Mouse (Mus musculus): ENCODE data around the gene Slc45a2. TPM values are rescaled to one million over a fixed set of nuclear protein-coding genes. Genes with fewer than 3 reads are reported as not detected.
"Not testable (repeated sequence)": the region's sequence is repeated elsewhere in the genome, so short reads cannot be mapped to it uniquely, and the experiment has no call there.

Gene Slc45a2
- polyA plus RNA-seq, 1 experiment from 2014 or later, result not detected

DNA sequence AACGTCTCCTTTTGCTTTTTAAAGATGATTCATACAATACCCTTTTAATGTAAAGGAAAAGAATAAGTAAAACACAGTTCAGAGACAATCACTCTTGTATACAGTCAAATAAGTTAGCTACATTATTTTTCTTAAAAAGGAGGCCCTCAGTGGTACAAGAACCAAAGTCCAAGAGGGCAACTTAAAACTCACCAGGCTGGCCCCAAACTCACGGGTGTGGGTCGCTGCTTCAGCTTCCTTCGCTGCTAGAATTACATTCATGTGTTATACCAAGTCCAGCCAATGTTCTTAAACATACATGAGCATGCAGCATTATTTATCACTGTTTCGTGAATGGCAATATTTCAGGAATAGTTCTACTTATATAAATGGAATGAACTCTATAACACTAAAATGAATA, 29.7 kb upstream of the Slc45a2 start:
- no peaks in the 10 kb centered on the region for H3K27me3 ChIP-seq
- H3K4me3 ChIP-seq, result no peak overlapping the region
- 88% methylated on average over 5 of the region's 5 CpGs for WGBS
- no peaks in the 10 kb centered on the region for H3K9me3 ChIP-seq
- no peaks in the 10 kb centered on the region for H3K4me1 ChIP-seq (replicated peaks)
- H3K9ac ChIP-seq, result no peak overlapping the region
- no peak overlapping the region for H3K4me2 ChIP-seq
- ATAC-seq (ENCODE audit: low read depth), result no peak
- H3K36me3 ChIP-seq, result no peaks in the 10 kb centered on the region
- no peak overlapping the region for H3K27ac ChIP-seq (replicated peaks)

DNA sequence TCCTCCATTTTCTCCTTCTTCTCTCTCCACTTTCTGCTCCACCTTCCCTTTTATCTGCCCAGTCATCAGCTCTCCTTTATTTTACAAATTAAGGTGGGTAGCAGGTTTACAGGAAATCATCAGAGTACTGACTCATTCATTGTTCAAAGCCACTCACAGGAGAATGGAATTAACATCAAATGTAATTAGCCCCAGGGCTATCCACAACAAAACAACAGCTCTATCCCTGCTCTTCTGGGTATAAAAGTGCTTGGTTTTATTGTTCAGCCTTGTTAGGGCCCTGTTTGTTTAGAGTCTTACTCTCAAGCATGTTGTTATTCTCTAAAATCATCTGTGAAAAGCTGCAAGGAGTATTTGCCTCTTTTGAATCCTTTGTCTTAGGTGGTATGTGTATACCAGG, 23.4 kb upstream of the Slc45a2 start:
- Histone ChIP-seq H3K9me3 (no peaks in the 10 kb centered on the region), H3K36me3 (no peaks in the 10 kb centered on the region), H3K4me1 (replicated peaks) (peaks cover 9% of the 10 kb centered on the region), H3K27ac (replicated peaks) (no peak overlapping the region), H3K4me3 (no peak overlapping the region), H3K27me3 (no peaks in the 10 kb centered on the region), H3K9ac (no peak overlapping the region), H3K4me2 (no peak overlapping the region)
- ATAC-seq (ENCODE audit: low read depth), result no peak

DNA sequence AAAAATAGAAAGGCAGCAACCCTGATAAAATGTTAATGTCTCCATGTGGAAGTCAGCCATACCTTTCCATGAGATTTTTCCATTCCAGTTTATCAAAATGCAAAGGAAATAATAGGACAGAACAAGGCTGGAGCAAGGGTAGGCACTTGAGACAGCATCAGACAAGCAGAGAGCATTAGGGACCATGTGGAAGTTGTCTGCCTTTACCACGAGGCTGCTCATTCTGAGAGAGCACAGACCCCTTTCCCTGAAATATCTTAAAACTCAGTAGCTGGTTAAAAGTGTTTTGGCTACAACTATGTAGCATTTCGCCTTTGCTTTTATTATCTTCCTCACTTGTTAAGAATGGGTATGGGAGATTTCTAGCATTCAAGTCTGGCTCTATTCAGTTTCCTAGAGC, 19.8 kb upstream of the Slc45a2 start:
- Histone ChIP-seq H3K4me3 (0 out of 2 replicates have a peak overlapping the region, but pooled peaks have one; percentile 69), H3K27me3 (no peaks in the 10 kb centered on the region), H3K36me3 (no peaks in the 10 kb centered on the region), H3K27ac (replicated peaks) (no peak overlapping the region), H3K9me3 (no peaks in the 10 kb centered on the region), H3K4me2 (peak overlapping the region; percentile 63), H3K4me1 (replicated peaks) (peaks cover 18% of the 10 kb centered on the region), H3K9ac (no peak overlapping the region)
- no peak for ATAC-seq (ENCODE audit: low read depth)
- 62% methylated on average over 2 of the region's 2 CpGs for WGBS

DNA sequence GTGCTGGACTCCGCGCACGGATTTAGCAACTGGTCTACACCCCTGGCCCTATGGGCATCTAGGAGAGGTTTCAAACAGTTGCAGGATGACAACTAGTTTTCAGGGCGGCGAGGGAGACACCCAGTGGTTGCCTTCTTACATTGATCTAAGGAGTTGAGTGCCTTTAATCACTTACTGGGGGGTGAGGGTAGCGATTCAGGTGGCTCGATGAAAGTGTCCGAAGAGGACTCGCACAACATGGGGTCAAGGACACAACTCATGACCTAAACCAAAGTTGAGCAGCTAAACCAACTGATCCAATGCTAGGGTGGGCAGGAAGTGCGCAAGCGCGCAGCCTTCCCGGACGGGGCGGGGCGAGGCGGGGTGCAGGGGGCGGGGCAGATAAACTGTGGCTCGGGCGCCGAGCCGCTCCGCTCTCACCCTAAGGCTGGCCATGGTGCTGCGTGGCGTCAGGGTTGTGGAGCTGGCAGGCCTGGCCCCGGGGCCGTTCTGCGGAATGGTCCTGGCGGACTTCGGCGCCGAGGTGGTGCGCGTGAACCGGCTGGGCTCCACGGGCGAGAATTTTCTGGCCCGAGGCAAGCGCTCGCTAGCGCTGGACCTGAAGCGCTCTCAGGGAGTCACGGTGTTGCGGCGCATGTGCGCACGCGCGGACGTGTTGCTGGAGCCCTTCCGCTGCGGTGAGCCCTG, 19.0 kb upstream of the Slc45a2 start, which contains the start of gene Amacr:
Amacr (plus strand) TSS at position 380 of the 687 bp plus-strand sequence.
- WGBS, result under 1% methylated on average over 52 of the region's 52 CpGs
- peak; percentile 100 for ATAC-seq (ENCODE audit: low read depth)

DNA sequence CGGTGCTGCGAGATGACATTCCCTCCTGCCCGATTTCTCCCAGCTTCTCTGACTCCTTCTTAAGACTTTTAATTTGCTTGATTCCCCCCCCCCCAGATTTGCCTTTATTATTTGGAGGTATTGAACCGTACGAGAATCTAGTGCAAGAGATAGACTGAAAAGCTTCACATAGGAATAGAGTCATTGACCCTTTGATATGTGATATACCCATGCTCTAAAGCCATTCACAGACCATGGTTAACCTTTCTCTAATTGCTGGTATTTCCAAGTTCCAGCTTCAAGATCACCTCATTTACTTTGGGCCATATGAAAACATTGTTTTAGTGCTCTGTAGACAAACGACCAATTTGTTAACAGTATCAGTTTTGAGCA, 18.5 kb upstream of the Slc45a2 start:
- Histone ChIP-seq H3K36me3 (0 out of 2 replicates have a peak, but pooled peaks cover 2% of the 10 kb centered on the region), H3K27me3 (no peaks in the 10 kb centered on the region), H3K4me1 (replicated peaks) (peaks cover 18% of the 10 kb centered on the region), H3K27ac (replicated peaks) (peak overlapping the region; percentile 93), H3K4me2 (peak overlapping the region; percentile 63), H3K9me3 (no peaks in the 10 kb centered on the region), H3K9ac (peak overlapping the region; percentile 76), H3K4me3 (peak overlapping the region; percentile 69)
- peak; percentile 43; the same call in 1 of the 2 replicates for ATAC-seq (ENCODE audit: low read depth)
- WGBS, result 8% methylated on average over 6 of the region's 6 CpGs

More for the DNA sequence above, 19.0 kb upstream of the Slc45a2 start, which contains the start of gene Amacr:
- no peaks in the 10 kb centered on the region for H3K9me3 ChIP-seq
- H3K36me3 ChIP-seq, result no peaks in the 10 kb centered on the region
- H3K4me2 ChIP-seq, result peak within 1 kb of the TSS; percentile 63
- H3K9ac ChIP-seq, result peak within 1 kb of the TSS; percentile 76
- H3K4me1 ChIP-seq (replicated peaks), result peaks cover 18% of the 10 kb centered on the region
- peak within 1 kb of the TSS; percentile 93 for H3K27ac ChIP-seq (replicated peaks)
- peak within 1 kb of the TSS; percentile 69 for H3K4me3 ChIP-seq
- no peaks in the 10 kb centered on the region for H3K27me3 ChIP-seq

DNA sequence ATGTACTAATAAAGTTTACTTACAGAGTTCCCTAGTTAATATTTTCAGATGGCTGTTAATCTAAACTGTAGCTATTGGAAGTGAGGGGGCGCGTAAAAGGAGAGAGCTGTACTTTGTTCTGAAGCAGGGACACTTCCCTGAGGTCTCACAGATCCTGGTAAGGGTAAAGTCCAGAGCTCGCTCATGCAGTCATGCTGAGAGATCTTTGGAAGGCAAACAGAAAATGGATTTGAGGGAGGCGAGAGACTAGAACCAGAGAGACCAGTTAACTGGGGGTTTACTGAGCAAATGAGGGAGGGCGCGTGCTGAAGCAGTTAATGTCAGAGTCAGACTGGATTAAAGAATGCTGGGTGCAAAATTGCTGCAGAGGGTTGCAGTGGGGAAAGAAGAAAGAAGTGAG, 14.8 kb upstream of the Slc45a2 start:
- WGBS, result 84% methylated on average over 6 of the region's 6 CpGs
- ATAC-seq (ENCODE audit: low read depth), result no peak
- Histone ChIP-seq H3K4me2 (no peak overlapping the region), H3K27ac (replicated peaks) (no peak overlapping the region), H3K9ac (no peak overlapping the region), H3K27me3 (no peaks in the 10 kb centered on the region), H3K4me1 (replicated peaks) (peaks cover 16% of the 10 kb centered on the region), H3K36me3 (0 out of 2 replicates have a peak, but pooled peaks cover 6% of the 10 kb centered on the region), H3K4me3 (no peak overlapping the region), H3K9me3 (no peaks in the 10 kb centered on the region)

DNA sequence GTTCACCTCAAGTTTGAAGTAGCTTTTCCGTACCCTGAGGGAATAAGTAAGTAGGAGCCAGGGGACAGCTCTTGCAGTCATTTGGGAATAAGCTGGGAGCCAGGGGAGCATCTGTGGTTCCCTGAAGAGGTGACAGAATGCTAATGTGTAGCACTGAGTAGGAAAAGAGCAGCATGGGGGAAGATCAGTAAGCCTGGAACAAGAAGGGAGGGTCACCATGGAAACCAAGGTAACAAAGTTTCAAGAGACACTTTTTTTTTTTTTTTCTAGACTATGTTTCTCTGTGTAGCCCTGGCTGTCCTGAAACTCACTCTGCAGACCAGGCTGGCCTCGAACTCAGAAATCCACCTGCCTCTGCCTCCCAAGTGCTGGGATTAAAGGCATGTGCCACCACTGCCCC, 14.0 kb upstream of the Slc45a2 start:
- WGBS, result 83% methylated on average over 2 of the region's 2 CpGs
- peaks cover 10% of the 10 kb centered on the region for H3K4me1 ChIP-seq (replicated peaks)
- not testable (repeated sequence) for H3K9ac ChIP-seq; H3K27me3 ChIP-seq; H3K4me2 ChIP-seq; H3K4me3 ChIP-seq; H3K27ac ChIP-seq (replicated peaks); H3K36me3 ChIP-seq; H3K9me3 ChIP-seq; ATAC-seq (ENCODE audit: low read depth)

DNA sequence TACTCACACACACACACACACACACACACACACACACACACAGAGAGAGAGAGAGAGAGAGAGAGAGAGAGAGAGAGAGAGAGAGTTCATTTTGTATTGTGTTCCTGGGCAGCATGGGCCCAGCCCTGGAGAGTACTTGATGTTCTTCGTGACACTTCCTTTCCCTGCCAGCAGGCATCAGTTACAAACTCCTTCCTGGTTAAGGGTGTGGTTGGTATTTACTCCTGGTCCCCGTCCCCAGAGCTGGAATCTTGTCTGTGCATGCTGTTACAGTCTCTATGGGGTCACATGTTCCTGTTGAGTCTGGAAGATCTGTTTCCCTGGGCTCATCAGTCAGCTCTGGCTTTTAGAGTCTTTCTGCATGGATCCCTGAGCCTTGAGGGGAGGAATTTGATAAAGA, 10.1 kb upstream of the Slc45a2 start:
- no peak for ATAC-seq (ENCODE audit: low read depth)
- WGBS, result 71% methylated on average over 2 of the region's 2 CpGs
- H3K4me3 ChIP-seq, result no peak overlapping the region
- H3K27me3 ChIP-seq, result no peaks in the 10 kb centered on the region
- H3K4me2 ChIP-seq, result no peak overlapping the region
- H3K36me3 ChIP-seq, result peaks cover 12% of the 10 kb centered on the region; the same call in 1 of the 2 replicates
- no peaks in the 10 kb centered on the region for H3K4me1 ChIP-seq (replicated peaks)
- H3K9ac ChIP-seq, result no peak overlapping the region
- H3K9me3 ChIP-seq, result no peaks in the 10 kb centered on the region
- no peak overlapping the region for H3K27ac ChIP-seq (replicated peaks)

DNA sequence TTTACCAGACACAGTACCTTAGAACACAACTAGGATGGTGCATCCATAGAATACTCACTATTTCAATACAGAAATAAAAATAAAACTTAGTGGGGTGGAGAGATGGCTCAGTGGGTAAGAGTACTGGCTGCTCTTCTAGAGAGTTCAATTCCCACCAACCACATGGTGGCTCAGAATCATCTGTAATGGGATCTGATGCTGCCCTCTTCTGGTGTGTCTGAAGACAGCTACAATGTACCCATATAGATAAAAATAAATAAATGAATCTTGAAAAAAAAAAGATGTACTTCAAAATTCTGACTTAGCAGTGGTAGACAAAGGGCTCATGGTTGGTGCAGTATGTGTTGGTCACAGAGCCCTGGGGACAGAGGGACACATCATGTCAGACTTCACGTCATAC, 9.0 kb upstream of the Slc45a2 start:
- Histone ChIP-seq H3K9ac (no peak overlapping the region), H3K4me3 (no peak overlapping the region), H3K27me3 (no peaks in the 10 kb centered on the region), H3K4me2 (no peak overlapping the region), H3K4me1 (replicated peaks) (no peaks in the 10 kb centered on the region), H3K36me3 (peaks cover 16% of the 10 kb centered on the region; the same call in 1 of the 2 replicates), H3K27ac (replicated peaks) (no peak overlapping the region), H3K9me3 (no peaks in the 10 kb centered on the region)
- ATAC-seq (ENCODE audit: low read depth), result no peak
- 87% methylated on average over 1 of the region's 1 CpGs for WGBS

DNA sequence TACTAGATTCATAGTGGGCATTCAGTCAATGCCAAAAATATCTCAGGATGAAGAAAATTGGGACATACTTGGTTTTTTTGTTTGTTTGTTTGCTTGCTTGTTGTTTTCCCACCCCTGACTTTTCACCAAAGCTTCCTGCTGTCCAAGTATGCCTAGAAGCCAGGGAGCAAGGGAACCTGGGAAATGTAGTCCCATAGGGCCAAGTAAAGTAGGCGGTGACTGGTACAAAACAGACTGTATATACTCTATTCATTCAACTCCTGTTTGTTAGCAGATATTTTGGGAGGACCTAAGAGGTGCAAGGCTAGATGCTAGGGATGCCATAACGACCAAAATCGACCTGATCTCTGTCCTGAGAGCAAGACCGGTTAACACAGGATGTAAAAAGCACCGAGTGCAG, 689 bp upstream of the Slc45a2 start:
- no peaks in the 10 kb centered on the region for H3K9me3 ChIP-seq
- H3K27me3 ChIP-seq, result no peaks in the 10 kb centered on the region
- H3K9ac ChIP-seq, result no peak overlapping the region
- peak; percentile 56 for ATAC-seq (ENCODE audit: low read depth)
- H3K4me3 ChIP-seq, result no peak overlapping the region
- H3K4me2 ChIP-seq, result no peak overlapping the region
- 54% methylated on average over 5 of the region's 5 CpGs for WGBS
- H3K36me3 ChIP-seq, result peaks cover 9% of the 10 kb centered on the region; the same call in 1 of the 2 replicates
- no peak overlapping the region for H3K27ac ChIP-seq (replicated peaks)
- H3K4me1 ChIP-seq (replicated peaks), result no peaks in the 10 kb centered on the region

DNA sequence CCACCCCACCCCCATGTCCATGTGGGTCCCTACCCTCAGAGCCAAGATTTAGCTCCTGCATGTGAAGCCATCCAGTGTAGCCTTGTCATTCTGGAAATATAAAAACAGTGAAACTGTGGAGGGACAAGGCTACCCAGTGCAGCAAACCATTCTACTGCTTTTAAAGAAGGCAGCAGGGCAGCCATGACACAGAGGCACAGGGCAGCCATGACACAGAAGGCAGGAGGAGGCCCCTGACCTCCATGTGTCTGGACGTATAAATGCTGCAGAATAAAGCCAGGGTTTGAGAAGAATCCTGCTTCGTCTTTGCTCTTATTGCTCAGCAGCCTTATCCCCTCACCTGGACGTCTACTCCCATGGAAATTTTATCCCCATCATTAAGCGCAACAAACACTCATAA, 3.3 kb downstream of the Slc45a2 start:
- H3K27me3 ChIP-seq, result no peaks in the 10 kb centered on the region
- 95% methylated on average over 4 of the region's 4 CpGs for WGBS

DNA sequence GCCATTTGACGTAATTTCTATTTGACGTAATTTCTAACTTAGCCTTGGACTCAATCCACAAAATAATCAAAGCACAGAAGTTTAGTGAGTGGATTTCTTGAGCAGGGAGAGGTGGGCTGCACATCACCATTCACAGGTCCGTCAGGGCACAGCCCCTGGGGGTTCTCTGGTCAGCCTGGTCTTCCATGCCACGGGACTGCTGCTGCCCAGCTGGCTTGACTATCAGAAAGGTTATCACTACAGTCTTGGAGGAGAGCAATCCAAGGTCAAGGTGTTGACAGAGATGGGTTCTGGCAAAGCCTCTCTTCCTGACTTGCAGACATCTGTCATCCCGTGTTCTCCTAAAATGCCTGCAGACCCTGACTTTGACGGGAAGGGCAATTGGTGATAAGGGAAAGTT, 4.1 kb downstream of the Slc45a2 start:
- ATAC-seq (ENCODE audit: low read depth), result no peak
- H3K4me1 ChIP-seq (replicated peaks), result no peaks in the 10 kb centered on the region
- no peak overlapping the region for H3K9ac ChIP-seq
- H3K4me3 ChIP-seq, result no peak overlapping the region
- no peak overlapping the region for H3K27ac ChIP-seq (replicated peaks)
- H3K9me3 ChIP-seq, result no peaks in the 10 kb centered on the region
- no peaks in the 10 kb centered on the region for H3K36me3 ChIP-seq
- H3K27me3 ChIP-seq, result no peaks in the 10 kb centered on the region
- no peak overlapping the region for H3K4me2 ChIP-seq
- 91% methylated on average over 6 of the region's 6 CpGs for WGBS

More for the DNA sequence above, 3.3 kb downstream of the Slc45a2 start:
- H3K9me3 ChIP-seq, result no peaks in the 10 kb centered on the region
- no peak overlapping the region for H3K9ac ChIP-seq
- H3K4me1 ChIP-seq (replicated peaks), result no peaks in the 10 kb centered on the region
- H3K4me3 ChIP-seq, result no peak overlapping the region
- no peak overlapping the region for H3K4me2 ChIP-seq
- no peak overlapping the region for H3K27ac ChIP-seq (replicated peaks)
- no peaks in the 10 kb centered on the region for H3K36me3 ChIP-seq
- ATAC-seq (ENCODE audit: low read depth), result no peak

DNA sequence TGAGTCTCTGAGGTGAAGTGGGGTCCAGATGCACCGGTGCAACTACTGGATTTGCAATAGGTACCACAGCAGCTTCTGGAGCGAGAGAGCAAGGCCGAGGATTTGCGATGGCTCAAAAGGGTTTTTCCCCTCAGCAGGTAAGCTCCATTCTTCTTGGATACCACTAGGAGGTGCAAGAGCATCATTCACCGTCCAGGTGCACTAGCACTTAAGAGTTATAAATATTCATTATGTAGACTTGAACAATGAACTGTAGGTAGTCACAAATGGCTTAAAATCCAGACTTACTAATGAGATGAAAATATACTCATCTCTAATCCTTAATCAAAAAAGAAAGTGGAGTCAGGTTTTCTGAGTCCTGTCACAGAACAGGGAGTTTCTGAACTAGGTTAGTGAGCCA, 8.2 kb downstream of the Slc45a2 start:
- 29% methylated on average over 5 of the region's 5 CpGs for WGBS
- Histone ChIP-seq H3K4me3 (no peak overlapping the region), H3K36me3 (no peaks in the 10 kb centered on the region), H3K27me3 (no peaks in the 10 kb centered on the region), H3K4me1 (replicated peaks) (no peaks in the 10 kb centered on the region), H3K9ac (no peak overlapping the region), H3K4me2 (no peak overlapping the region), H3K9me3 (no peaks in the 10 kb centered on the region), H3K27ac (replicated peaks) (no peak overlapping the region)
- ATAC-seq (ENCODE audit: low read depth), result no peak
